Mouse (Mus musculus) forebrain, embryonic 14.5 days (tissue): Measurements from ENCODE around the gene Ssbp3. TPM values are rescaled to one million over a fixed set of nuclear protein-coding genes. Genes with fewer than 3 reads are reported as not detected.
A peak's percentile ranks its signal among the peaks of the same experiment; 100 is the strongest.

Experiments
- ATAC-seq: fragments of 200-750 bp; cut with Nextera tagmentation; 2 replicates; pipeline ENCODE4 v1.8.0; 2017; ENCODE audit warnings: mild to moderate bottlenecking, moderate library complexity
- DNase-seq: peaks from one replicate; pipeline ENCODE4 v3.0.0-alpha.2; 2015; ENCODE audit warnings: low spot score
- H3K27ac ChIP-seq: fragments of 300-500 bp; sonication (generic); 2 replicates; pipeline ENCODE4 v1.5.1; 2014; ENCODE audit warnings: low read depth, mild to moderate bottlenecking, control low read depth, low read length, moderate library complexity
- H3K27me3 ChIP-seq: fragments of 300-500 bp; sonication (generic); replicated peaks from 2 replicates; pipeline ENCODE4 v1.6.1; 2014; ENCODE audit warnings: low read length, control low read depth, mixed read lengths; ENCODE audit not compliant: control insufficient read depth, insufficient read depth
- H3K36me3 ChIP-seq: fragments of 300-500 bp; sonication (generic); 2 replicates; pipeline ENCODE4 v1.6.1; 2014; ENCODE audit warnings: low read length, control low read depth; ENCODE audit not compliant: control insufficient read depth, insufficient read depth
- H3K4me1 ChIP-seq: fragments of 300-500 bp; sonication (generic); 2 replicates; pipeline ENCODE4 v1.6.1; 2014; ENCODE audit warnings: antibody characterized with exemption, low read length, control low read depth; ENCODE audit not compliant: control insufficient read depth, insufficient read depth
- H3K4me2 ChIP-seq: fragments of 300-500 bp; sonication (generic); 2 replicates; pipeline ENCODE4 v1.6.1; 2014; ENCODE audit warnings: mild to moderate bottlenecking, control low read depth, low read length
- H3K4me3 ChIP-seq: fragments of 300-500 bp; sonication (generic); 2 replicates; pipeline ENCODE4 v1.5.1; 2014; ENCODE audit warnings: low read depth, low read length, control low read depth
- H3K9ac ChIP-seq: fragments of 300-500 bp; sonication (generic); 2 replicates; pipeline ENCODE4 v1.6.1; 2014; ENCODE audit warnings: mild to moderate bottlenecking, low read length, control low read depth, moderate library complexity
- H3K9me3 ChIP-seq: fragments of 300-500 bp; sonication (generic); replicated peaks from 2 replicates; pipeline ENCODE4 v1.6.1; 2016; ENCODE audit warnings: low read length, control low read depth, mixed read lengths; ENCODE audit not compliant: control insufficient read depth
- WGBS: fragments of 180-500 bp; shearing (Covaris S2); extraction: QIAGEN DNeasy Blood & Tissue Kit; methylation state at CpG from one replicate; pipeline ENCODE4 v1.1.7; 2014; 5-methylcytosine and 5-hydroxymethylcytosine counted together
- polyA plus RNA-seq: library from polyadenylated mRNA; unstranded; fragments of >200 nt; fragmentation: Nextera tagmentation; extraction: Ambion mirVana; gene quantifications from 2 replicates; pipeline ENCODE4 v1.2.1, GENCODE M21; 2014

Gene Ssbp3
- polyA plus RNA-seq, 1 experiment from 2014 or later, result 118 TPM

DNA sequence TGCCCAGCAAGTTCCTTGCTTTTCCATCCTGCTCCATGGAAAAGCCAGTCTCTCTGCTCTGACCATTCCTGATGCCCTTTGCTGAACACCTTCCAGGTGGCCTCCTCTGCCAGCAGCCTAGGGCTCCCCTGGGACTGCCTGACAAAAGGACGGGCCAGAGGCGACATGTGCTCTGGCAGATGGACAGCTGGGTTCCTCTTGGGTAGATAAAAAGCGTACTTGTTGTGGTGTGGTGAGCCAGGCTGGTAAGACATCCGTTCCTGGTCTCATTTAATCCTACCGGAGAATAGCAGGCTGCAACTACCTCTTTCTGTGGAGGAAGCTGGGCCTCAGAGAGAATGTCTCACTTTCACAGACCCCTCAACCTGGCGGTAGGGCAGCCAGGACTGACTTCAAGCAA lies 185.5 kb downstream of the Ssbp3 start:
- no peak overlapping the region for H3K9ac ChIP-seq
- H3K27me3 ChIP-seq, result no peaks in the 10 kb centered on the region
- H3K9me3 ChIP-seq, result no peaks in the 10 kb centered on the region
- DNase-seq, result peak; percentile 17
- H3K27ac ChIP-seq, result peak overlapping the region; percentile 39; the same call in 1 of the 2 replicates
- no peak overlapping the region for H3K4me3 ChIP-seq
- ATAC-seq, result no peak
- H3K36me3 ChIP-seq, result no peaks in the 10 kb centered on the region
- WGBS, result 30% methylated on average over 6 of the region's 6 CpGs
- 0 out of 2 replicates have a peak, but pooled peaks cover 5% of the 10 kb centered on the region for H3K4me1 ChIP-seq
- no peak overlapping the region for H3K4me2 ChIP-seq

DNA sequence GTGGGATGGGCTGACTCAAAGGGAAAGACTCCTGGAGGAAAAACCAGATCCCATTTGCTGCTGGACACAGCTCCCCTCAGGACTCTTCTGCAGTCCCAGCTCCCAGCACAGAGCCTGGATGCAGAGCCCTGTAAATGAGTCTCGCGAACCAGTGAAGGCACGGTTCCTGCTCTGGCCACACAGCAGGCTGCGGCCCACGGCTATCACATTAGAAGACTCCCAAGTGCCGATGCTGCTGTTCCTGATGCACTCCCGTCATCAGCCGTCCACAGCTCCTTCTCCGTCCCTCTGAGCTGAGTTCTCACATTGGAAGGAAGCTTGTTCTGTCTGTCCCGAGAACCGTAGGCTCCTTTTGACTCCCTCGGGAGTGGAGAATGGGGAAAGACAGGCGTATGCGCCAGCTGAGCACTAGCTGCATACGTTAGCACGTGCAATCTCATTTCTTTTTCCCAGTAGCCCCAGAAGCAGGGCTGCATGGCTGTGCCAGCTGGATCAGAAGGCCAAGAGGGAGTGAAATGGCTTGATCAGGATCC lies 186.4 kb downstream of the Ssbp3 start, which contains the start of gene Cdcp2:
Cdcp2 (plus strand) TSS at position 51 of the 533 bp plus-strand sequence.
- H3K36me3 ChIP-seq, result no peaks in the 10 kb centered on the region
- H3K4me1 ChIP-seq, result 0 out of 2 replicates have a peak, but pooled peaks cover 5% of the 10 kb centered on the region
- H3K27ac ChIP-seq, result peak within 1 kb of the TSS; percentile 39; the same call in 1 of the 2 replicates
- ATAC-seq, result no peak
- WGBS, result 64% methylated on average over 16 of the region's 16 CpGs
- H3K9me3 ChIP-seq, result no peaks in the 10 kb centered on the region
- no peak within 1 kb of the TSS for H3K4me3 ChIP-seq
- H3K27me3 ChIP-seq, result no peaks in the 10 kb centered on the region
- no peak within 1 kb of the TSS for H3K4me2 ChIP-seq
- no peak within 1 kb of the TSS for H3K9ac ChIP-seq
- DNase-seq, result no peak

DNA sequence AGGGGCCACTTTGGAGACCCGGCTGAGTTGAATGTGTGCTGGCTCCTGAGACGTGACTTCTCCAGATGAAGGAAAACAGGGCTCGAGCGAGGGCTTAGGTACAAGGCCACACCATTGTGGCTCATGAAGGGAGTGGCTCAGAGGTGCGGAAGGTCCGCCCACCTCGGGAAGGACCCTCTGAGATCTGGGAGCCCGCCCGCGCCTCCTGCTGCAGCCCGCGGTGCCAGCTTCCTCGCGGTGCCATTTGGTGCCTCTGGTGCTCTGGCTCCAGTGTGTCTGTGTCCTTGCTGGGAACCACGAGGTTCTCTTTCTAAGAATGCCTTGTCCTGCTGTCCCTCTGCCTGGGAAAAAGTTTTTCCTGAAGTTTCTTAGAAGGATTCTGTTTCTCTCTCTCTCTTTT lies 187.4 kb downstream of the Ssbp3 start:
- H3K27ac ChIP-seq, result no peak overlapping the region
- no peak for DNase-seq
- H3K4me1 ChIP-seq, result 0 out of 2 replicates have a peak, but pooled peaks cover 5% of the 10 kb centered on the region
- ATAC-seq, result no peak
- H3K9me3 ChIP-seq, result no peaks in the 10 kb centered on the region
- H3K27me3 ChIP-seq, result no peaks in the 10 kb centered on the region
- WGBS, result 65% methylated on average over 15 of the region's 15 CpGs
- H3K4me2 ChIP-seq, result no peak overlapping the region
- no peak overlapping the region for H3K9ac ChIP-seq
- no peak overlapping the region for H3K4me3 ChIP-seq
- no peaks in the 10 kb centered on the region for H3K36me3 ChIP-seq

DNA sequence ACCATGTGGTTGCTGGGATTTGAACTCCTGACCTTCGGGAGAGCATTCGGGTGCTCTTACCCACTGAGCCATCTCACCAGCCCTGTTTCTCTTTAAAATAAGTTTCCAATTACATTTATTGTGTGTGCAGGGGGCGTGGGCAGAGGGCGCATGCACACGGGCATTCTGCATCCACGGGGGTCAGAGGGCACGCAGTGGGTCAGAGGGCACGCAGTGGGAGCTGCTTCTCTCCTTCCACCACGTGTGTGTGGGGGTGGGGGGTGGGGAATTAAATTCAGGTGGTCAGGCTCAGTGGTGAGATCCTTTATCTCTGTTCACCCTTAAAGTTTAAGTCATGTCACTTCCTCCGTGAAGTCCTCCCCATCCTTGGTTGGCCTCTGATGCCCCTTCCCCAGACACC lies 187.9 kb downstream of the Ssbp3 start:
- H3K27me3 ChIP-seq, result no peaks in the 10 kb centered on the region
- H3K36me3 ChIP-seq, result no peaks in the 10 kb centered on the region
- no peak for ATAC-seq
- 0 out of 2 replicates have a peak, but pooled peaks cover 5% of the 10 kb centered on the region for H3K4me1 ChIP-seq
- no peak overlapping the region for H3K4me2 ChIP-seq
- WGBS, result 85% methylated on average over 10 of the region's 10 CpGs
- H3K9me3 ChIP-seq, result no peaks in the 10 kb centered on the region
- DNase-seq, result no peak
- no peak overlapping the region for H3K4me3 ChIP-seq
- H3K27ac ChIP-seq, result no peak overlapping the region
- no peak overlapping the region for H3K9ac ChIP-seq

DNA sequence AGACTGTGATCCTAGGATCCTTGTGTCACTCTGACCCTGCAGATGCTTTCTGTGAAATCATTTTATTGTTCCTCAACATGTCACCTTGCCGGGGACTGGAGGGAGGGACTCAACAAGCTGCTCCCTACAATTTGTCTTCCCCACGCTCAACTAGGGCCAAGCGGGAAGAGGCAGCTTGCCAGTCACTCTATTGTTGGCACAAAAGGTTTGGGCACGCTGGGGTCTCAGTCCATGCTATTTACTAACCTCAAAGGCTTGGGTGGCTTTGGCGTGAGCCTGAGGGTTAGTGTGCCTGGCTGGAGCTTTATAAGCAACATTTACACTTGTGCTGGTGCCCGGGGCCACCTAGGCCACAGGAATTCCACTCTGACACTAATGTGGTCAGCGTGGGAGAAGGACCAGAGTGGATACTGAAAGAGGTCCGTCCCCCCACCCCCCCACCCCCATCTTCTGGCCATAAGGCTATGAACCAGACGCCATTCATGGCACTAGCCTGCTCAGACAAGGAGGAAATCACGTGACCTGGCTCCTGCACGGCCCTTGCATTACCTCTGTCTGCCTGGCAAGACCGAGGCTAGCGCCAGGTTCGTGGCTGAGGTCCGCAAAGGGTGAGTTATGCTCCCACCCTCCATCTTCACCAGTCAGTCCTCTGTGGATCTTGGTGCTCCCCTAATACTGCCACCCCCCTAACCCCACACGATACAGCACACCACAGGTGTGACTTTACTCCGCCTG lies 188.5 kb downstream of the Ssbp3 start:
- Histone ChIP-seq H3K36me3 (no peaks in the 10 kb centered on the region), H3K4me3 (no peak overlapping the region), H3K4me1 (0 out of 2 replicates have a peak, but pooled peaks cover 5% of the 10 kb centered on the region), H3K27ac (no peak overlapping the region), H3K4me2 (no peak overlapping the region), H3K9me3 (no peaks in the 10 kb centered on the region), H3K27me3 (no peaks in the 10 kb centered on the region), H3K9ac (no peak overlapping the region)
- DNase-seq (no peak), ATAC-seq (no peak)
- WGBS, result 72% methylated on average over 17 of the region's 17 CpGs

Other genes with a start within 250 kb of the Ssbp3 start
- gene Ttc4, start 231.8 kb upstream of the Ssbp3 start, polyA plus RNA-seq, result 106 and 107 TPM in 2 replicates
- gene Mroh7, start 179.8 kb upstream of the Ssbp3 start, polyA plus RNA-seq, result 0.09 and 0.18 TPM in 2 replicates
- gene Fam151a, start 176.8 kb upstream of the Ssbp3 start, polyA plus RNA-seq, result not detected in 2 replicates
- gene Acot11, start 105.7 kb upstream of the Ssbp3 start, polyA plus RNA-seq, result 0.77 and 1.3 TPM in 2 replicates
- 94.0 and 95.6 TPM in 2 replicates for gene Mrpl37, start 156.2 kb downstream of the Ssbp3 start, polyA plus RNA-seq
- 3.6 and 4.1 TPM in 2 replicates for gene Cyb5rl, start 156.3 kb downstream of the Ssbp3 start, polyA plus RNA-seq
- not detected in 2 replicates for gene Cdcp2, start 186.2 kb downstream of the Ssbp3 start, polyA plus RNA-seq